Mouse (Mus musculus): ENCODE measurements around the gene Ndufa7. TPM values are rescaled to one million over a fixed set of nuclear protein-coding genes. Genes with fewer than 3 reads are reported as not detected.
A peak's percentile ranks its signal among the peaks of the same experiment; 100 is the strongest.
"Not testable (repeated sequence)": the region's sequence is repeated elsewhere in the genome, so short reads cannot be mapped to it uniquely, and the experiment has no call there.

Gene Ndufa7
- polyA plus RNA-seq, 1 experiment from 2014 or later = 707 TPM

GRCm38 (mm10) chr17:33822436-33822959 lies 1.9 kb upstream of the Ndufa7 start:
- H3K36me3 ChIP-seq (ENCODE audit: control insufficient read depth, insufficient read depth, low read length) = peaks cover 66% of the 10 kb centered on the region
- H3K27ac ChIP-seq (replicated peaks in 1 of 2; ENCODE audit: control insufficient read depth in 1 of 2, insufficient read depth in 1 of 2, low read depth in 2 of 2, low read length in 2 of 2) = no peak overlapping the region
- no peak overlapping the region for H3K9ac ChIP-seq (ENCODE audit: low read length)
- 67% methylated on average over 1 of the region's 1 CpGs for WGBS
- no peaks in the 10 kb centered on the region for H3K27me3 ChIP-seq (ENCODE audit: control insufficient read depth, insufficient read depth, low read length)
- peaks cover 7 to 22% of the 10 kb centered on the region in 2 experiments for H3K4me1 ChIP-seq (ENCODE audit: control insufficient read depth in 2 of 2, insufficient read depth in 2 of 2, low read length in 2 of 2)
- no peak for ATAC-seq (ENCODE audit: insufficient number of reproducible peaks, insufficient read depth, low FRiP score, low read depth)
- H3K4me3 ChIP-seq (ENCODE audit: control insufficient read depth in 1 of 2, insufficient read depth in 1 of 2, low read depth in 1 of 2, low read length in 2 of 2) = no peak overlapping the region
- no peak overlapping the region for H3K4me2 ChIP-seq (ENCODE audit: low read length)
- H3K9me3 ChIP-seq (ENCODE audit: control insufficient read depth, low read length) = no peaks in the 10 kb centered on the region

- Histone ChIP-seq H3K9ac (ENCODE audit: low read length) (peak overlapping the region; percentile 87), H3K4me3 (ENCODE audit: control insufficient read depth in 1 of 2, insufficient read depth in 1 of 2, low read depth in 1 of 2, low read length in 2 of 2) (peak overlapping the region; percentile 60 to 62; a peak in 3 of 4 replicates), H3K4me1 (ENCODE audit: control insufficient read depth in 2 of 2, insufficient read depth in 2 of 2, low read length in 2 of 2) (peaks cover 2 to 22% of the 10 kb centered on the region in 2 experiments), H3K36me3 (ENCODE audit: control insufficient read depth, insufficient read depth, low read length) (peaks cover 66% of the 10 kb centered on the region), H3K27ac (replicated peaks in 1 of 2; ENCODE audit: control insufficient read depth in 1 of 2, insufficient read depth in 1 of 2, low read depth in 2 of 2, low read length in 2 of 2) (0 out of 4 replicates have a peak overlapping the region, but pooled peaks of 1 of the 2 experiments have one; percentile 14), H3K4me2 (ENCODE audit: low read length) (peak overlapping the region; percentile 73)
- ATAC-seq (ENCODE audit: insufficient number of reproducible peaks, insufficient read depth, low FRiP score, low read depth); H3K27me3 ChIP-seq (ENCODE audit: control insufficient read depth, insufficient read depth, low read length); H3K9me3 ChIP-seq (ENCODE audit: control insufficient read depth, low read length): not testable (repeated sequence)
- WGBS = 74% methylated on average over 8 of the region's 8 CpGs
Observed at GRCm38 (mm10) chr17:33823171-33823570, 1.2 kb upstream of the Ndufa7 start.

GRCm38 (mm10) chr17:33824997-33825330 lies 592 bp downstream of the Ndufa7 start:
- H3K4me3 ChIP-seq (ENCODE audit: control insufficient read depth in 1 of 2, insufficient read depth in 1 of 2, low read depth in 1 of 2, low read length in 2 of 2) = peak overlapping the region; percentile 60 to 62
- peaks cover 57% of the 10 kb centered on the region for H3K36me3 ChIP-seq (ENCODE audit: control insufficient read depth, insufficient read depth, low read length)
- peaks cover 4 to 34% of the 10 kb centered on the region in 2 experiments for H3K4me1 ChIP-seq (ENCODE audit: control insufficient read depth in 2 of 2, insufficient read depth in 2 of 2, low read length in 2 of 2)
- H3K9ac ChIP-seq (ENCODE audit: low read length) = peak overlapping the region; percentile 87
- 7% methylated on average over 6 of the region's 6 CpGs for WGBS
- ATAC-seq (ENCODE audit: insufficient number of reproducible peaks, insufficient read depth, low FRiP score, low read depth); H3K9me3 ChIP-seq (ENCODE audit: control insufficient read depth, low read length); H3K27me3 ChIP-seq (ENCODE audit: control insufficient read depth, insufficient read depth, low read length): not testable (repeated sequence)
- peak overlapping the region; percentile 76 for H3K4me2 ChIP-seq (ENCODE audit: low read length)
- H3K27ac ChIP-seq (replicated peaks in 1 of 2; ENCODE audit: control insufficient read depth in 1 of 2, insufficient read depth in 1 of 2, low read depth in 2 of 2, low read length in 2 of 2) = peak overlapping the region; percentile 80 to 90; a peak in 3 of 4 replicates

- ATAC-seq (ENCODE audit: insufficient number of reproducible peaks, insufficient read depth, low FRiP score, low read depth) = no peak
- H3K9me3 ChIP-seq (ENCODE audit: control insufficient read depth, low read length) = no peaks in the 10 kb centered on the region
- H3K4me2 ChIP-seq (ENCODE audit: low read length) = peak overlapping the region; percentile 76
- peak overlapping the region in 1 of 2 experiments; percentile 62; a peak in 2 of 4 replicates for H3K4me3 ChIP-seq (ENCODE audit: control insufficient read depth in 1 of 2, insufficient read depth in 1 of 2, low read depth in 1 of 2, low read length in 2 of 2)
- peaks cover 57% of the 10 kb centered on the region for H3K36me3 ChIP-seq (ENCODE audit: control insufficient read depth, insufficient read depth, low read length)
- 82% methylated on average over 8 of the region's 8 CpGs for WGBS
- H3K27me3 ChIP-seq (ENCODE audit: control insufficient read depth, insufficient read depth, low read length) = no peaks in the 10 kb centered on the region
- H3K27ac ChIP-seq (replicated peaks in 1 of 2; ENCODE audit: control insufficient read depth in 1 of 2, insufficient read depth in 1 of 2, low read depth in 2 of 2, low read length in 2 of 2) = no peak overlapping the region
- H3K9ac ChIP-seq (ENCODE audit: low read length) = peak overlapping the region; percentile 87; the same call in 1 of the 2 replicates
- H3K4me1 ChIP-seq (ENCODE audit: control insufficient read depth in 2 of 2, insufficient read depth in 2 of 2, low read length in 2 of 2) = peaks cover 4 to 34% of the 10 kb centered on the region in 2 experiments
Observed at GRCm38 (mm10) chr17:33825462-33825861, 1.1 kb downstream of the Ndufa7 start.

GRCm38 (mm10) chr17:33826850-33827249 lies 2.5 kb downstream of the Ndufa7 start:
- no peak for ATAC-seq (ENCODE audit: insufficient number of reproducible peaks, insufficient read depth, low FRiP score, low read depth)
- Histone ChIP-seq H3K36me3 (ENCODE audit: control insufficient read depth, insufficient read depth, low read length) (peaks cover 55% of the 10 kb centered on the region), H3K4me2 (ENCODE audit: low read length) (no peak overlapping the region), H3K27ac (replicated peaks in 1 of 2; ENCODE audit: control insufficient read depth in 1 of 2, insufficient read depth in 1 of 2, low read depth in 2 of 2, low read length in 2 of 2) (no peak overlapping the region), H3K27me3 (ENCODE audit: control insufficient read depth, insufficient read depth, low read length) (no peaks in the 10 kb centered on the region), H3K4me1 (ENCODE audit: control insufficient read depth in 2 of 2, insufficient read depth in 2 of 2, low read length in 2 of 2) (peaks cover 4 to 34% of the 10 kb centered on the region in 2 experiments), H3K9me3 (ENCODE audit: control insufficient read depth, low read length) (no peaks in the 10 kb centered on the region), H3K9ac (ENCODE audit: low read length) (no peak overlapping the region), H3K4me3 (ENCODE audit: control insufficient read depth in 1 of 2, insufficient read depth in 1 of 2, low read depth in 1 of 2, low read length in 2 of 2) (no peak overlapping the region)
- 0% methylated on average over 3 of the region's 3 CpGs for WGBS

- 18% methylated on average over 2 of the region's 2 CpGs for whole genome bisulfite sequencing
- peak; percentile 41; the same call in 1 of the 2 replicates for ATAC-seq (ENCODE audit: insufficient number of reproducible peaks, insufficient read depth, low FRiP score, low read depth)
- peak overlapping the region; percentile 30 to 64; a peak in 3 of 4 replicates for H3K27ac ChIP-seq (replicated peaks in 1 of 2; ENCODE audit: control insufficient read depth in 1 of 2, insufficient read depth in 1 of 2, low read depth in 2 of 2, low read length in 2 of 2)
- no peaks in the 10 kb centered on the region for H3K9me3 ChIP-seq (ENCODE audit: control insufficient read depth, low read length)
- H3K9ac ChIP-seq (ENCODE audit: low read length) = no peak overlapping the region
- H3K4me2 ChIP-seq (ENCODE audit: low read length) = peak overlapping the region; percentile 32; the same call in 1 of the 2 replicates
- peaks cover 4 to 28% of the 10 kb centered on the region in 2 experiments for H3K4me1 ChIP-seq (ENCODE audit: control insufficient read depth in 2 of 2, insufficient read depth in 2 of 2, low read length in 2 of 2)
- H3K27me3 ChIP-seq (ENCODE audit: control insufficient read depth, insufficient read depth, low read length) = no peaks in the 10 kb centered on the region
- H3K36me3 ChIP-seq (ENCODE audit: control insufficient read depth, insufficient read depth, low read length) = peaks cover 58% of the 10 kb centered on the region
- H3K4me3 ChIP-seq (ENCODE audit: control insufficient read depth in 1 of 2, insufficient read depth in 1 of 2, low read depth in 1 of 2, low read length in 2 of 2) = no peak overlapping the region
Observed at GRCm38 (mm10) chr17:33828892-33829291, 4.5 kb downstream of the Ndufa7 start.

GRCm38 (mm10) chr17:33829561-33829960 lies 5.2 kb downstream of the Ndufa7 start:
- Histone ChIP-seq H3K9ac (ENCODE audit: low read length) (no peak overlapping the region), H3K9me3 (ENCODE audit: control insufficient read depth, low read length) (no peaks in the 10 kb centered on the region), H3K4me3 (ENCODE audit: control insufficient read depth in 1 of 2, insufficient read depth in 1 of 2, low read depth in 1 of 2, low read length in 2 of 2) (no peak overlapping the region), H3K27ac (replicated peaks in 1 of 2; ENCODE audit: control insufficient read depth in 1 of 2, insufficient read depth in 1 of 2, low read depth in 2 of 2, low read length in 2 of 2) (peak overlapping the region in 1 of 2 experiments; percentile 64; a peak in 2 of 4 replicates), H3K4me1 (ENCODE audit: control insufficient read depth in 2 of 2, insufficient read depth in 2 of 2, low read length in 2 of 2) (peaks cover 4 to 28% of the 10 kb centered on the region in 2 experiments), H3K4me2 (ENCODE audit: low read length) (peak overlapping the region; percentile 32; the same call in 1 of the 2 replicates), H3K27me3 (ENCODE audit: control insufficient read depth, insufficient read depth, low read length) (no peaks in the 10 kb centered on the region), H3K36me3 (ENCODE audit: control insufficient read depth, insufficient read depth, low read length) (peaks cover 65% of the 10 kb centered on the region)
- ATAC-seq (ENCODE audit: insufficient number of reproducible peaks, insufficient read depth, low FRiP score, low read depth) = no peak
- 87% methylated on average over 10 of the region's 10 CpGs for WGBS

Data from heart, embryonic 14.5 days (tissue).